Mouse (Mus musculus): Measurements from ENCODE around the gene Hoxd8.

DNA sequence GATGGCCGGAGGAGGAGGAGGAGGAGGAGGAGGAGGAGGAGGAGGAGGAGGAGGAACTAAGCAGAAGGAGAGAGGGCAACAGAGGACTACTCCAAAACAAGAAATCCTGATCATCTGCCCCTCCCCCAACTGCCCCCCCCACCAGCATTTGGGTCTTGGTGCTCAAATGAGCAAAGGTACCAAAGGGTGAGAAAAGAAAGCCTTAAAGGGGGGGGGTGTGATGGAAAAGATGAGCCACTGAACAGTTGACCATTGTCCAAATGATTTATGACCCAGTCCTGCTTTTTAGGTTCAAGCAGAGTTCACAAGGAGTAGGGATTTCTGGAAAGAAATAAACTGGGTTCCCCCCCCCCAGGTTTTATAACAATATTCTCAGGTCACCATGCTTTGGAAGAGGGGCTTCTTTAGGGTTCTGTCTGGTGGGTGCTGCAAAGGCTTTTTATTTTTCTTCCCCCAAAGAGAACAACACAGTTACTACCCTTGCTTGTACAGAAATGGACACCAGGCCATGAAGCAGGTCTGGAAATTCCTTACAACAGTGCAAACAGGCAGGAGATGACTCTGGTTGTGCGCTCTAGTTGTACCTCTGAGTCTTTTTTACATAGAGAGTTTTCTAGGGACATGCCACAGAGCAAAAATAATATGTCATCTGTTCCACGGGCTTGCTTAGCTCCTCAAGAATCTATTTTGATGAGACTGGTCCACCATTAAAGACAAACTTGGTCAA lies 37.0 kb downstream of the Hoxd8 start:
- TF ChIP-seq CTCF (IDR thresholded peaks at IDR 0.05; ENCODE audit: control insufficient read depth, insufficient read depth, low read length) (no peak), POLR2A (IDR thresholded peaks at IDR 0.05; ENCODE audit: borderline replicate concordance, control insufficient read depth, low read depth, low read length) (no peak)

Measured in bone marrow, adult 2 months (tissue).